Mouse (Mus musculus) mouse embryonic stem cell (cell line): Measurements from ENCODE around the gene Tbc1d8.

ENCODE experiments used
- in situ Hi-C, 2 experiments: fragments of 300-500 bp; cut with MboI; formaldehyde crosslinking; loops; 1 replicate in 1 of 2; 3 replicates in 1 of 2; pipeline ENCODE4 v1.14.3; 2019 to 2020; ENCODE audit warnings: low sequenced_read_pairs in 2 of 2, low pct_unique_long_range_greater_than_20kb in 1 of 2, mixed read lengths in 1 of 2; ENCODE audit not compliant: unreplicated experiment in 1 of 2

Gene Tbc1d8

GRCm38 (mm10) chr1:39478057-39478895 lies at the start of gene Tbc1d8:
Tbc1d8 (minus strand) TSS chr1:39478755.
- in situ Hi-C loops: no loop called here

DNA sequence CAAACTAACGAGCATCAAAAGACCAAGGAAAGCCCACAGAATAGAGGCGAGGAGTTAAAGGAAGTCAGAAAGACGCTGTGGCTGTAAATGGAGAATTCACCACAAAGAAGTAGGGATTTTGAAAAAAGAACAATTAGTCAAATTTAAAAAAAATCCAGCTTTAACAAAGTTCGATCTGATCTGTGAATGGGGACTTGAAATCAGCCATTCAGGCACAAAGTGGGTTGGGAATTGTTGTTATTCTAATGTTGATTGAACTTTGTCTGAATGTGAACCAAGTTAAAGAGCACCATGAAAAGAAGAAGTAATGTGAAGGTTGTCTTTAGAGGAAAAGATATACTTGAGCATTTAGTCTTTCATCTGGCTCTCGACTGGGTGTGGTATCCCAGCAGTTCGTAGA lies 49.8 kb upstream of the Tbc1d8 start:
- in situ Hi-C loops: loop anchor here in 1 of 2 experiments (10.0 kb wide), 2 partner anchors 134 to 524 kb away; no protein-coding TSS in a partner anchor

DNA sequence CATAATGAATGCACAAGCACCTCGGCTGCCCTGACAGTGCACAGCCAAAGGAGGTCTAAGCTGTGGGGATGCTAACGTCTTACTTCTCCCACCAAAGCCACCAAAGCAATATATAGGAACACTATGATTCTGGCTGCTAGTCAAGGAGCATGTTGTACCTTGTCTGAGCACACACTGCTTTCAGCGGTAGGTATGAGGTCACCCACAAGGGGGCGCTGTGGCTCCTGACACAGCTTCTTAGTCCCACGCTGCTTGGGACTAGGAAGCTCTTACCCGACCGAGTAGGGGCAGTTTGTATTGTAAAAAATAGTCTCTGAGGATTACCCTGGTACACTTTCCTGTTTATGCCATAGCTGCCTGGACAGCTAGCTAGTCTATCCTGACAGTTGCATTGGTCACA lies 48.9 kb upstream of the Tbc1d8 start:
- in situ Hi-C loops: loop anchor here in 1 of 2 experiments (10.0 kb wide), 2 partner anchors 133 to 523 kb away; no protein-coding TSS in a partner anchor

DNA sequence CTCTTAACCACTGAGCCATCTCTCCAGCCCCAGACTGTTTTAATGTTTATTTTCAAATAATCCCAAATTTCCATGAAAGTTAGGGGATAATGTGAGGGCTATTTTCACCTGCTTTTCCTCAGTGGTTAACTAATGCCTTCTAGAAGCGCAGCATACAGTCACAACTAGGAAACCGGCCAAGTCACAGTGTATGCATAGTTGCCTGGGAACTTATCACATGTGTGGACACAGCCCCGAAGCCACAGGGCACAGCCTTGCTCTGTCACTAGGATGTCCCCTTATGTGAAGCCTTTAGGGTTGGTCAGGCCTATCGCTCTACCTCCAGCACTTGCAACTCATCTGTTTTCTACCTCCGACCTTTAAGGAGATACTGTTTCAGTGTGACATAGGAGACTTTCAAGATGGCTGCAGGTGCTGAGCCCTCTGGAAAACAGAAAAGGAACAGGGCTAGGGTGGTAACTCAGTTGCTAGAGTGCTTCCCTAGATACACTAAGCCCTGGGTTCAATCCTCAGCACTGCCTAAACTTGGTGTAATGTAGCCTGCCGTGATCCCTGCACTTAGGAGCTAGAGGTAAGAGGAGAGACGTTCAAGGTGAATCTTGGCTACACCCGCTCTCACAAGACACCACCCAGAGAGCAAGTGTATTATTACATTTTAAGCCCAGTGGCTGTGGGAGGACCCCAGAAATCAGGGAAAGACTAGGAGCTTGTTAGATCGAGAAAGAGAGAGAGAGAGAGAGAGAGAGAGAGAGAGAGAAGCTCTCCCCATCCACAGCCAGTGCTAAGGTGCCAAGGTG lies 48.0 kb upstream of the Tbc1d8 start:
- in situ Hi-C loops: loop anchor here in 1 of 2 experiments (10.0 kb wide), 2 partner anchors 132 to 522 kb away; no protein-coding TSS in a partner anchor

- in situ Hi-C loops: loop anchor here in 1 of 2 experiments (10.0 kb wide), 2 partner anchors 131 to 521 kb away; no protein-coding TSS in a partner anchor
Measured at GRCm38 (mm10) chr1:39525763-39526162, 47.2 kb upstream of the Tbc1d8 start.

DNA sequence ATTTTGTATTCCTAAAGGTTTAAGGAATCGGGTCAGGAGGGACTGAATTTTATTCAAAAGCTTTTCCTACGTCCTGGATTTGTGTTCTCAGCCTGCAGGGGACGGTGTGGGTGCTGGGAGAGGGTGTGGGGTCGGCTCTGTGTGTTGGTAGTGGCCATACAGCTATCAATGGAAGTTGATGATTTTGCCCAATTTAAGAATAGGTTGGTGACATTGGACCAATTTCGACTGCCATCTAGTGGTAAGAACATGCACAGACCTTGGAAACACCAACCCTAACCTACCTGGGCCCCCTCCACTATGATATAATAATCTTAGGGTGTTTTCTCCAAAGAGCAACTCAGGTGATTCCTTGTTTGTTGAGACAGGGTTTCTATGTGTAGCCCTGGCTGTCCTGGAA lies 44.0 kb upstream of the Tbc1d8 start:
- in situ Hi-C loops: loop anchor here (10.0 to 25.0 kb wide), 3 partner anchors 128 to 518 kb away; no protein-coding TSS in a partner anchor

DNA sequence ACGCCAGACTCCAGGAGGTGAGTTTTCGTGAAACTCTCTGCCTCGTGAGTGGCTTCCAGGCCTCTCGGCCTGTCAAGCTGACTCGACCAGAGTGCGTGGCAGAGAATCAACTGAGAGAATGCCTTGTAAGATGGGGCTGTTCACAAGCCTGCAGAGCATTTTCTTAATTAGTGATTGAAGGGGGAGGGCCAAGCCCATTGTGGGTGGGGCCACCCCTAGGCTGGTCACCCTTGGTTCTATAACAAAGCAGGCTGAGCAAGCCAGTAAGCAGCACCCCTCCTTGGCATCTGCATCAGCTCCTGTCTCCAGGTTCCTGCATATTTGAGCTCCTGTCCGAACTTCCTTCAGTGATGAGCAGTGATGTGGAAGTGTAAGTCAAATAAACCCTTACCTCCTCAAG lies 42.8 kb upstream of the Tbc1d8 start:
- in situ Hi-C loops: loop anchor here (10.0 to 25.0 kb wide), 3 partner anchors 127 to 517 kb away; no protein-coding TSS in a partner anchor

DNA sequence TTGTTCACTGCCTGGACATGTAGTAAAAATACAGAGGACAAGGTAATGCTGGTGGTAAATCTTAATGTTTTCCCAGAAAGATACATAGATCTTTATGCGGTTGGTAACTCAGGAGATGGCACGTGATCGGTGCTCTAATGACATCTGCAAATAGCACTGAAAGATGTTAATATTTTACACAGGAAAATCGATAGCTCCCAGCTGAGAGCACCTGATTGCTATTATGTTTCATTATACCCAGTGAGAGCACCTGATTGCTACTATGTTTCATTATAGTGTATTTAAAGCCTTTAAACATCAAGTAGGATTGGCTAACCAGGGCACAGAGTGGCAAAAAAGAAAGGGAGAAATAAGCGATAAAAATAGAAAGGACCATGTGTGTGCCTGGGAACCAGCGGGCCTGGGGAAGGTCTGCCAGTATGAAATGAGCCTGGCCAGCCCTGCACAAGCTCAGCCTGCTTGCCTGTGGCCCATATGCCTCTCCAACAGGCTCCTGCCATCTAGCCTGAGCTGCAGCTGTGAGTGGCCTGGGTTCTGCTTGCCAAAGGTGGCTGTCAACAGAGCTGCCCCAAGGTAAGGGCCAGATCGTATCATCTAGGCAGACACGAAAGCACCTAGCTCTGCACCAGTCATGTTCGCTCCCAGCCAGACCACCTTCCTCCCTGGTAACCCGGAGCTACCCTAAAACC lies 36.9 kb upstream of the Tbc1d8 start:
- in situ Hi-C loops: loop anchor here in 1 of 2 experiments (25.0 kb wide), 1 partner anchor 503 kb away; no protein-coding TSS in a partner anchor

- in situ Hi-C loops: loop anchor here in 1 of 2 experiments (25.0 kb wide), 1 partner anchor 500 kb away; no protein-coding TSS in a partner anchor
Measured at GRCm38 (mm10) chr1:39512183-39512582, 33.6 kb upstream of the Tbc1d8 start.

GRCm38 (mm10) chr1:39511775-39512174 lies 33.2 kb upstream of the Tbc1d8 start:
- in situ Hi-C loops: loop anchor here in 1 of 2 experiments (25.0 kb wide), 1 partner anchor 499 kb away; no protein-coding TSS in a partner anchor

DNA sequence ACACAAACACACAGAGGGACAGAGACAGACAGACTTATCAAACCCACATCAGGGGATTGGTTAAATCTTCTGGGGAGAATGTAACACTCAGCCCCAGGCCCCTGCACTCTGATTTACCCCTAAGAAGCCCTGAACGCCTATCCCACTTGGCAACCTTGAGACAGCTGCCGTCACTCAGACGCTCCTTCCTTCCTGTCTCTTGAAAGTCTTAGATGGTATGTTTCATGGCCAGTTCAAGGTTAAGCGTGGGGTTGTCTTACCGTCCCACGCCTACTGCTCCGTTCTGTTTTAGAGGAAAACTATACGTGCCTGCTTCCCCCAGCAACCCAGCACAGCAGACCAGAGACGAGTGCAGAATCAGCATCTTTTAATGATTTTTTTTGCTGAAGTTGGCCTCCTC lies 27.0 kb upstream of the Tbc1d8 start:
- in situ Hi-C loops: loop anchor here in 1 of 2 experiments (25.0 kb wide), 1 partner anchor 493 kb away; no protein-coding TSS in a partner anchor

DNA sequence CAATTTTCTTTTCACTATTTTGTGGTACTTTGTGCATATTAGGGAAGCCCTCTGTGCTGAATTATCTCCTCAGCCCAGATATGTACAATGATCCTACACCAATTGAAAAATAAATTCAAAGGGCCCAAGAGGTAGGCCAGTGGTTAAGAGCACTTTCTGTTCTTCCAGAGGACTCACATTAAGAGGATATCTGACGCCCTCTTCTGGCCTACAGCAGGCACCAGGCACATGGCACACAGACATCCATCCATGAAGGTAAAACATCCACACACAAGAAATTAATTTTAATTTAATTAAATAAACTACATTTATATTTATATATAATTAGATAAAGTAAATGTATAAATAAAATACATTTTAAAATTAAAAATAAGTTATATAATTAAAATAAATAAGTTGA lies 25.7 kb upstream of the Tbc1d8 start:
- in situ Hi-C loops: loop anchor here in 1 of 2 experiments (25.0 kb wide), 1 partner anchor 492 kb away; no protein-coding TSS in a partner anchor

GRCm38 (mm10) chr1:39502817-39503633 lies 24.5 kb upstream of the Tbc1d8 start:
- in situ Hi-C loops: loop anchor here in 1 of 2 experiments (25.0 kb wide), 1 partner anchor 491 kb away; no protein-coding TSS in a partner anchor

- in situ Hi-C loops: loop anchor here (10.0 kb wide), 2 partner anchors 95 to 115 kb away; no protein-coding TSS in a partner anchor
Measured at GRCm38 (mm10) chr1:39499485-39499941, 21.0 kb upstream of the Tbc1d8 start.

DNA sequence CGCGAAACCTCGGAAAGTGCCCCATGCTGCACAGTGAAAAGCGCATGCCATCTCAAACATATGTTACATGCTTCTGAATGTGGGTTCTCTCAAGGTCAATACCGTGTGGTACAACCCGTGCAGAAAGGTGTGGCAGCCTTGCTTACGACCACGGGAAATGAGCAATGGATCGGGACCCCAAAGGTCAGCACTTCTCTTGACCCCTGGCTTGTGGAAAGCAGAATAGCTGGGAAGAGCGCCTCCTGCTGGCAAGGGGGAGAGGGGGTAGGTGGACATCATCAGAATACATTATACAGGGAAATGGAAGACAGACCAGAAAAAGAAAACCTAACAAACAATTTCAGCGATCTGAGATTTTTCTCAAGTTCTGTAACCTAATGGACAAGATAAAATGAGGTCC lies 19.2 kb upstream of the Tbc1d8 start:
- in situ Hi-C loops: loop anchor here (10.0 kb wide), 2 partner anchors 93 to 113 kb away; no protein-coding TSS in a partner anchor

DNA sequence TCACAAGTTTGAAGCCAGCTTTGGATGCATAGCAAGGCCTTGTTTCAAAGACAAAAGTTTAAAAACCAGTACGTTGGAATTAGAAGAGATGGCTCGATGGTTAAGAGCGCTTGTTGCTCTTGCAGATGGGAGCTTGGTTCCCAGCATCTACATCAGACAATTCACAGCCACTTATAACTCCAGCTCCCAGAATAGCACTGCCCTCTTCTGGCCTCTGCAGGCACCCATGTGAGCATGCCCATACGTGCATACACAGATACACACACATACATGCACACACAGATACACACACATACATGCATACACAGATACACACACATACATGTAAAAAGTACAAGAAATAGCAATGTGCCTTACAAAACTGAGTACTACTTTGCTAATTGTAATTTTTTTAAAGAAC lies 18.4 kb upstream of the Tbc1d8 start:
- in situ Hi-C loops: loop anchor here (10.0 kb wide), 2 partner anchors 92 to 112 kb away; no protein-coding TSS in a partner anchor

DNA sequence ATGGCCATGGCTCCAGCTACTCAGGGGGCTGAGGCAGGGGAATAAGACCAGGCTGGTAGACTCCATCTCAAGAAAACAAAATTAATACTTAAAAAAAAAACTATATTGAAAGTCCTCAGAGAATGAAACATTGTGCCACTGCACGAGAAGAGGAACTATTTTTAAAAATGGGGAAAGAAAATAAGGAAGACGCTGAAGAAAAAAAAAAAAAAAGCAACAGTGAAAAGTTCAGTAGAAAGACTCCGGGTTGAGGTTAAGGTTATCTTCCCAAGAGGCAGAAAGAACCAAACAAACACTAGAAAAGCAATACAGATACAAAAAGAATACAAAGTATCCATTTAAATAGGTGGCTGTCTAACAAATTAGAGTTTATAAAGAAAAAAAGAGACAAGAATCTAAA lies 15.1 kb upstream of the Tbc1d8 start:
- in situ Hi-C loops: loop anchor here (10.0 kb wide), 2 partner anchors 89 to 109 kb away; no protein-coding TSS in a partner anchor
